Mouse (Mus musculus): ENCODE measurements at regions not wholly inside any gene's neighbourhood (a gene's known extent, or its start where the extent isn't known, plus 50 kb on each side); places are given as distances from the start of the nearest gene placed in this dataset.

DNA sequence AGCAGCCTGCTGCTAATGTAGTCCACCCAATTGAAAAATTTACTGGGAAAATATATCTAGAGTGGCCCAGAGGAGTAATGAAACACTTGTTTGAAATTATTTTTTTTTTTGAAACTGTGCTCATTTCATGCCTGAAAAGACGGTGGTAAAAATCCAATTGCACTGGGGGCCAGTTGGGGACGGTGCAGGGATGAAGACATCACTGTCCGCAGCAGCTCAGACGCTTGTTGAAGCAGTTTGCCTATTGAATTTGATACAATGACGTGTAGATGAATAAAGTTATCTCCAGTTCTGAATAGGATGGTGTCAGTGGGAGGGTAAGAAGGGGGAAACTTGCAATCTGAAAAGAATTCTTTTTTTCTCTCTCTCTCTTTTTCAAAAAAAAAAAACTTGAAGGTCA lies 200.5 kb downstream of the Nr2f2 start:
- Histone ChIP-seq H3K9ac (ENCODE audit: low read length) (no peak overlapping the region), H3K4me1 (ENCODE audit: control insufficient read depth, insufficient read depth, low read length) (no peaks in the 10 kb centered on the region), H3K4me2 (ENCODE audit: low read depth, severe bottlenecking) (no peak overlapping the region), H3K36me3 (ENCODE audit: control insufficient read depth, insufficient read depth, low read length) (no peaks in the 10 kb centered on the region), H3K4me3 (ENCODE audit: low read depth, low read length) (no peak overlapping the region), H3K27me3 (ENCODE audit: control insufficient read depth, insufficient read depth, low read length) (no peaks in the 10 kb centered on the region), H3K9me3 (ENCODE audit: control insufficient read depth, low read length) (no peaks in the 10 kb centered on the region), H3K27ac (replicated peaks; ENCODE audit: low read depth, low read length) (no peak overlapping the region)
- 87% methylated on average over 5 of the region's 5 CpGs for WGBS
- ATAC-seq (ENCODE audit: insufficient number of reproducible peaks, low FRiP score, low TSS enrichment, low read depth) = no peak
- no peak for DNase-seq (ENCODE audit: low spot score)

DNA sequence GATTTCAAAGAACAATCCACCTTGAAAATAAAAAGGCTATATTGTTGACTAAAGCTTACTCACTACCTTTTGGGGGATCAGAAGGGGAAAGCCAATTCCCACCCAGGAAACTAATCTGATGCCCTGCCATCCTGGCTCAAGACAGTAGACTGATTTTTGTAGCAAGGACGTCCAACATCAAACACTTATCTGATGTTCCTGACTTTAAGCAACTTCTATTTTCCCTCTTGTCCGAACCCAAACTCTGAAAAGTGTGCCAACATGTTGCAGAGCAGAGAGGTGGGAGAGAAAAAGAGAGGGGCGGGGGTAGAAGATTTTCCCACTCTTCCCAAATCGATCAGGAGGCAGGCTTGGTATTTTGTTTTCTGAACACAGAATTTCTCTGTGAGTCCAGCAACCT lies 201.0 kb downstream of the Nr2f2 start:
- no peak for ATAC-seq (ENCODE audit: insufficient number of reproducible peaks, low FRiP score, low TSS enrichment, low read depth)
- Histone ChIP-seq H3K9ac (ENCODE audit: low read length) (no peak overlapping the region), H3K4me1 (ENCODE audit: control insufficient read depth, insufficient read depth, low read length) (no peaks in the 10 kb centered on the region), H3K36me3 (ENCODE audit: control insufficient read depth, insufficient read depth, low read length) (no peaks in the 10 kb centered on the region), H3K27me3 (ENCODE audit: control insufficient read depth, insufficient read depth, low read length) (no peaks in the 10 kb centered on the region), H3K4me2 (ENCODE audit: low read depth, severe bottlenecking) (no peak overlapping the region), H3K9me3 (ENCODE audit: control insufficient read depth, low read length) (no peaks in the 10 kb centered on the region), H3K27ac (replicated peaks; ENCODE audit: low read depth, low read length) (no peak overlapping the region), H3K4me3 (ENCODE audit: low read depth, low read length) (no peak overlapping the region)
- WGBS = 60% methylated on average over 4 of the region's 4 CpGs
- no peak for DNase-seq (ENCODE audit: low spot score)

DNA sequence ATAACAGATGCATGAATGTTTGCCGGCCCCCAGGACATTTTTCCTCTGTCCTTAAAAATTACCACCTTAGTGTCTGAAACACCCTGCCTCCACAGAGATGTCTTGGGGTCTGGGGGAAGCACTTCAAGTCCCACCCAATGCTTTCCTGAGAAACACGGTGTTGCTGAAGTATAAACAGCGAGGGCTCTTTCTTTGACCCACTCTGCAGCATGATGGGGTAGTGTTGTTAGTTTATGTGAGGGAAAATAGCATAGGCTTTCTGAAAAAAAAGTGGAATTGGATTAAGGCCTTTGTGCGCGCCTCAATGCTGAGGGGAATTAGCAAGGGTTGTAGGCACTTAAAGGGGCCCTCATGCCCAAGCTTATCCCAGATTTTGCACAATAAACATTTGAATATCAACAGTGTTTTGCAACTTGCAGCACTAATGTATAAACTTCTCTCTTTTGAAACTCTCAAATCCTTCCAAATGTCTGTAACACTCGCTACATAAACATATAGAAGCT lies 201.8 kb downstream of the Nr2f2 start:
- no peak overlapping the region for H3K9ac ChIP-seq (ENCODE audit: low read length)
- no peak overlapping the region for H3K4me3 ChIP-seq (ENCODE audit: low read depth, low read length)
- H3K4me1 ChIP-seq (ENCODE audit: control insufficient read depth, insufficient read depth, low read length) = no peaks in the 10 kb centered on the region
- H3K4me2 ChIP-seq (ENCODE audit: low read depth, severe bottlenecking) = no peak overlapping the region
- H3K27ac ChIP-seq (replicated peaks; ENCODE audit: low read depth, low read length) = no peak overlapping the region
- no peaks in the 10 kb centered on the region for H3K27me3 ChIP-seq (ENCODE audit: control insufficient read depth, insufficient read depth, low read length)
- no peaks in the 10 kb centered on the region for H3K36me3 ChIP-seq (ENCODE audit: control insufficient read depth, insufficient read depth, low read length)
- WGBS = 73% methylated on average over 6 of the region's 6 CpGs
- ATAC-seq (ENCODE audit: insufficient number of reproducible peaks, low FRiP score, low TSS enrichment, low read depth) (no peak), DNase-seq (ENCODE audit: low spot score) (no peak)
- no peaks in the 10 kb centered on the region for H3K9me3 ChIP-seq (ENCODE audit: control insufficient read depth, low read length)

DNA sequence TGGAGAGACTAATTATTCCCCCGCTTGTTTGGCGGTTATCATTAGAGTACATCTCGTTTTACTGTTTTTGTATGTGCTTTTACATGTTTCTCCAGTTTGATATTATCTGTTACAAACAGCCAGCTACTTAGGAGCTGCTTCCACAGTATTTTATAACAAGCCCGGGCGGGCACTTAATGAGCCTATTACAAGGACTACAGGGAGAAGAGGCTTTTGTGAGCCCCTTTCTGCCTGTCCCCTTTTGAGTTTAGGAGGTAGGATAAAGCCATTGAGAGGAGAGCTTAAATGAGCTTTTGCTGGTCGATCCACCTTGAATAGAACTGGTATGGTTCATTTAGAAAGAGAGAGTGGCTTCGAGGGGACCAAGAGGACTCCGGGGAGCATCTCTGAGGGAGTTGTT lies 208.0 kb downstream of the Nr2f2 start:
- no peak overlapping the region for H3K9ac ChIP-seq (ENCODE audit: low read length)
- WGBS = 60% methylated on average over 8 of the region's 8 CpGs
- ATAC-seq (ENCODE audit: insufficient number of reproducible peaks, low FRiP score, low TSS enrichment, low read depth) (no peak), DNase-seq (ENCODE audit: low spot score) (no peak)
- no peak overlapping the region for H3K4me2 ChIP-seq (ENCODE audit: low read depth, severe bottlenecking)
- H3K4me1 ChIP-seq (ENCODE audit: control insufficient read depth, insufficient read depth, low read length) = no peaks in the 10 kb centered on the region
- no peaks in the 10 kb centered on the region for H3K27me3 ChIP-seq (ENCODE audit: control insufficient read depth, insufficient read depth, low read length)
- H3K36me3 ChIP-seq (ENCODE audit: control insufficient read depth, insufficient read depth, low read length) = no peaks in the 10 kb centered on the region
- H3K9me3 ChIP-seq (ENCODE audit: control insufficient read depth, low read length) = no peaks in the 10 kb centered on the region
- no peak overlapping the region for H3K4me3 ChIP-seq (ENCODE audit: low read depth, low read length)
- H3K27ac ChIP-seq (replicated peaks; ENCODE audit: low read depth, low read length) = no peak overlapping the region

DNA sequence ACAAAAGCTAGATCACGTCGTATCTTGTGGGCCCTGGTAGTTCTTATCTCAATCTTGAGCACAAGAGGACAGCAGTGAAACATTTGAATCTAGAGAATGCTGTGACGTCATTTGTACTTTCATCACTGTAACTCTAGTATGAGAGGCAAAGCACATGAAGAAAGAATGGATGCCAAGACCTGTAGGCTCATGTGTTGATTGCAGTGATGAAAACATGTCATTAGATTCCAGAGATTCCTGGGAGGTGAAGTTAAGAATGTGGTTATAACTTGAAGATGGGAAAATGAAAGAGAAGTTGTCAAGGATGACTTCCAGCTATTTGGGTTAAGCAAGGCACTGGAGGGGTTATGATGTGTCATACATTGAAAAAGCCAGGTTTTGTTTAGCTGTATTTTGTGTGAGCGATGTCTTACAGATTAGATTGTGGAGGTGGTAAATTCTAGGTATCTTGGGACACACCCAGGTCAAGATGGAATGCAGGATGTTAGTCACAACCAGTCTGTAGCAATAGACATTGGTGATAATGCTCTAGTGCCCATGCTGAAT lies 221.7 kb downstream of the Nr2f2 start:
- H3K27me3 ChIP-seq (ENCODE audit: control insufficient read depth, insufficient read depth, low read length) = no peaks in the 10 kb centered on the region
- H3K4me3 ChIP-seq (ENCODE audit: low read depth, low read length) = no peak overlapping the region
- H3K36me3 ChIP-seq (ENCODE audit: control insufficient read depth, insufficient read depth, low read length) = no peaks in the 10 kb centered on the region
- no peak overlapping the region for H3K9ac ChIP-seq (ENCODE audit: low read length)
- WGBS = 83% methylated on average over 4 of the region's 4 CpGs
- DNase-seq (ENCODE audit: low spot score) (no peak), ATAC-seq (ENCODE audit: insufficient number of reproducible peaks, low FRiP score, low TSS enrichment, low read depth) (no peak)
- H3K9me3 ChIP-seq (ENCODE audit: control insufficient read depth, low read length) = no peaks in the 10 kb centered on the region
- H3K4me2 ChIP-seq (ENCODE audit: low read depth, severe bottlenecking) = no peak overlapping the region
- no peaks in the 10 kb centered on the region for H3K4me1 ChIP-seq (ENCODE audit: control insufficient read depth, insufficient read depth, low read length)
- H3K27ac ChIP-seq (replicated peaks; ENCODE audit: low read depth, low read length) = no peak overlapping the region

DNA sequence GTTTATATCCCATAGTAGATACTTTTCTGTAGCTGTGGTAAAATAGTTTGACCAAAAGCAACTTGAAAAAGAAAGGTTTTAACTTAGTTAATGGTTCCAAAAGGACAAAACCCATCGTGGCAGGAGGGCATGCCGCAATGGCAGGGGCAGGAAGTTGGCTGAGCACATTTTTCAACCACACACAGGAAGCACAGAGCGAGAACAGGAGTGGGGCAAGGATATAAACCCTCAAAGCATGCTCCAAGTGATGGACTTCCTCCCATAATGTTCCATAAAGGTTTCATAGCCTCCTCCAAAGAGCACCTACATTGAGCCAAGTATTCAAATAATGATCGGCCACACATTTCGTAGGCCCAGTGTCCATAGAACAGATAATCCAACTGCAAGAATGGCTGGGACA lies 229.7 kb downstream of the Nr2f2 start:
- Histone ChIP-seq H3K9me3 (ENCODE audit: control insufficient read depth, low read length) (no peaks in the 10 kb centered on the region), H3K4me3 (ENCODE audit: low read depth, low read length) (no peak overlapping the region), H3K36me3 (ENCODE audit: control insufficient read depth, insufficient read depth, low read length) (no peaks in the 10 kb centered on the region), H3K4me2 (ENCODE audit: low read depth, severe bottlenecking) (no peak overlapping the region), H3K9ac (ENCODE audit: low read length) (no peak overlapping the region), H3K4me1 (ENCODE audit: control insufficient read depth, insufficient read depth, low read length) (no peaks in the 10 kb centered on the region), H3K27me3 (ENCODE audit: control insufficient read depth, insufficient read depth, low read length) (no peaks in the 10 kb centered on the region), H3K27ac (replicated peaks; ENCODE audit: low read depth, low read length) (no peak overlapping the region)
- ATAC-seq (ENCODE audit: insufficient number of reproducible peaks, low FRiP score, low TSS enrichment, low read depth) (no peak), DNase-seq (ENCODE audit: low spot score) (no peak)
- 88% methylated on average over 5 of the region's 5 CpGs for WGBS

DNA sequence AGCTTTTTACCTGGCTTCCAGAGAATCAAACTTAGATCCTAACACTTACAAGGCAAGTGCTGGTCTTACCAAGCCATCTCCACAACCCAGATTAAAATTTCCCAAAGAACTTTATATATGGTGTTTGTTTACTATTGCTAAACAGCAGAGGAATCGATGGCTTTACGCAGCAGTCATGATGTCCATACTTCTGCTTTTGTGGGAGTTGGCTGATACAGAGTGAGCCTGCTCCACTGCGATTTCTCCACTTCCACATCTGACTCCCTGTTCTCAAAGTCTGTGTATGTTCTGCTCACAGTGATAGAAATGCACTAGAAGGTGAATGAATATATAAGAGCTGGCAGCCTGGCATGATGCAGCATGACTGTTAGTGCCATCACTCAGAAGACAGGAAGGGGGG lies 231.1 kb downstream of the Nr2f2 start:
- WGBS = 92% methylated on average over 3 of the region's 3 CpGs
- ATAC-seq (ENCODE audit: insufficient number of reproducible peaks, low FRiP score, low TSS enrichment, low read depth) = no peak

DNA sequence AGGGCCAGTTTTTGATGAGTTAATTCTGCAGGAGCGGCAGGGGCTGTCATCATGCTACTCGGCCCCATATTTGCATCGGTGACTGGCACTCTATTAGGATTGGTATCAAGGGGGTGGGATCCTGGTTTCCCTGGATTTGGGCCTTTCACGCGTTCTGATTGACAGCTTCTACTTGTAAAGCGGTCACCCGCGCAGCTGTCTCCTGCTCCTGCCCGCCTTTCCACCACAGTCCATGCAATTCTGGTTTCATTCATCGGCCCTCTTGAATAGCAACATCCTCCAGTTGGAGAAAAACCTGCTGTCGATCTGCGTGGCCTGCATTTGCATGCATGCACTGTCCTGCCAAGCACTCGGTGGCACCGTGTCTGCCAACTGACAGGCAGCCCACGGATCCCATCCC lies 236.6 kb downstream of the Nr2f2 start:
- no peaks in the 10 kb centered on the region for H3K36me3 ChIP-seq (ENCODE audit: control insufficient read depth, insufficient read depth, low read length)
- no peaks in the 10 kb centered on the region for H3K27me3 ChIP-seq (ENCODE audit: control insufficient read depth, insufficient read depth, low read length)
- H3K4me2 ChIP-seq (ENCODE audit: low read depth, severe bottlenecking) = no peak overlapping the region
- no peak overlapping the region for H3K4me3 ChIP-seq (ENCODE audit: low read depth, low read length)
- no peak overlapping the region for H3K9ac ChIP-seq (ENCODE audit: low read length)
- no peak overlapping the region for H3K27ac ChIP-seq (replicated peaks; ENCODE audit: low read depth, low read length)
- H3K4me1 ChIP-seq (ENCODE audit: control insufficient read depth, insufficient read depth, low read length) = no peaks in the 10 kb centered on the region
- no peak for ATAC-seq (ENCODE audit: insufficient number of reproducible peaks, low FRiP score, low TSS enrichment, low read depth)
- 86% methylated on average over 15 of the region's 15 CpGs for WGBS
- no peaks in the 10 kb centered on the region for H3K9me3 ChIP-seq (ENCODE audit: control insufficient read depth, low read length)
- no peak for DNase-seq (ENCODE audit: low spot score)

More for the DNA sequence above, 231.1 kb downstream of the Nr2f2 start:
- Histone ChIP-seq H3K9ac (ENCODE audit: low read length) (no peak overlapping the region), H3K4me3 (ENCODE audit: low read depth, low read length) (no peak overlapping the region), H3K27ac (replicated peaks; ENCODE audit: low read depth, low read length) (no peak overlapping the region), H3K9me3 (ENCODE audit: control insufficient read depth, low read length) (no peaks in the 10 kb centered on the region), H3K4me2 (ENCODE audit: low read depth, severe bottlenecking) (no peak overlapping the region), H3K36me3 (ENCODE audit: control insufficient read depth, insufficient read depth, low read length) (no peaks in the 10 kb centered on the region), H3K4me1 (ENCODE audit: control insufficient read depth, insufficient read depth, low read length) (no peaks in the 10 kb centered on the region), H3K27me3 (ENCODE audit: control insufficient read depth, insufficient read depth, low read length) (no peaks in the 10 kb centered on the region)
- no peak for DNase-seq (ENCODE audit: low spot score)

DNA sequence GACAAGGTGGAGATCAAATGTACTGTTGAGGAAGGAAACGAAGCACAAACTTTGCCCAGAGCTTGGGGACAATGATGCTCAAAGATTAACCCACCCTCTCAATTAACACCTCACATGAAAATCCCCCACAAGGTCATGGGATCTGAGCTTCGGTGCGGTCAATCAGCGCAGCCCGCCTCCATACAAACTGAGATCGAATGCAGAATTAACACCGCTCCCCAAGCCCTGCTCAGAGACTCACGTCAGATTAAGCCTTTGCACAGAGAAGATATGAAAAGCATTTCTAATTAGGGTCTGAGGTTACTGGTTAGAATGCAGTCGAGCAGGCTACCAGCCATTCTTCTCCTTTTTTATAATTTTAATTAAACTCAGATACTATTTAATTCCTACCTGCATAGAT lies 243.7 kb downstream of the Nr2f2 start:
- no peak overlapping the region for H3K9ac ChIP-seq (ENCODE audit: low read length)
- H3K4me3 ChIP-seq (ENCODE audit: low read depth, low read length) = no peak overlapping the region
- H3K36me3 ChIP-seq (ENCODE audit: control insufficient read depth, insufficient read depth, low read length) = no peaks in the 10 kb centered on the region
- ATAC-seq (ENCODE audit: insufficient number of reproducible peaks, low FRiP score, low TSS enrichment, low read depth) = no peak
- peaks cover 6% of the 10 kb centered on the region for H3K27me3 ChIP-seq (ENCODE audit: control insufficient read depth, insufficient read depth, low read length)
- no peak overlapping the region for H3K27ac ChIP-seq (replicated peaks; ENCODE audit: low read depth, low read length)
- no peaks in the 10 kb centered on the region for H3K4me1 ChIP-seq (ENCODE audit: control insufficient read depth, insufficient read depth, low read length)
- H3K4me2 ChIP-seq (ENCODE audit: low read depth, severe bottlenecking) = no peak overlapping the region
- WGBS = 84% methylated on average over 9 of the region's 9 CpGs
- H3K9me3 ChIP-seq (ENCODE audit: control insufficient read depth, low read length) = no peaks in the 10 kb centered on the region
- no peak for DNase-seq (ENCODE audit: low spot score)

Measured in limb, embryonic 11.5 days (tissue).